Mouse (Mus musculus): Measurements from ENCODE around the gene Nlrp3. TPM values are rescaled to one million over a fixed set of nuclear protein-coding genes. Genes with fewer than 3 reads are reported as not detected.
"Not testable (repeated sequence)": the region's sequence is repeated elsewhere in the genome, so short reads cannot be mapped to it uniquely, and the experiment has no call there.

The Nlrp3 gene
- polyA plus RNA-seq, 1 experiment from 2014 or later, result 0.21 TPM

DNA sequence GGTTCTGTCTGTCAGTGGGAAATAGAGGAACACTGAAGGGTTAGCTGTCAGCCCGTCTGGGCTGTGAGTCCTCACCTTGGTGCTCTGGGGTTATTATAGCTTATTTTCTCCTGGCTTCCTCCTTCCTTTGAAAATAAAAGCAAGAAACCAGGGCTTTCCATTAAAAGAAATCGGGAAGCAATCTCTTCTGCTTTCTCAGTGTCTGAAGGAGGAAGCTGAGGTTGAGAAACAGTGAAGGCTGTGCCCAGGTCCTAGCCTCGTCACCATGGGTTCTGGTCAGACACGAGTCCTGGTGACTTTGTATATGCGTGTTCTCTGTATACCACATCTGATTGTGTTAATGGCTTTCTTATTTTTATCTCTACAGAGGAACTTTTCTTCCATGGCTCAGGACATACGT is 1.1 kb downstream of the Nlrp3 start:
- no peak overlapping the region for H3K4me3 ChIP-seq
- no peak overlapping the region for H3K4me2 ChIP-seq
- ATAC-seq (ENCODE audit: low FRiP score), result no peak
- H3K4me1 ChIP-seq (replicated peaks), result 0 out of 2 replicates have a peak, but pooled peaks cover 4% of the 10 kb centered on the region
- no peaks in the 10 kb centered on the region for H3K36me3 ChIP-seq
- 87% methylated on average over 6 of the region's 6 CpGs for WGBS
- H3K9me3 ChIP-seq, result no peaks in the 10 kb centered on the region
- no peaks in the 10 kb centered on the region for H3K27me3 ChIP-seq
- no peak overlapping the region for H3K27ac ChIP-seq
- H3K9ac ChIP-seq, result no peak overlapping the region

DNA sequence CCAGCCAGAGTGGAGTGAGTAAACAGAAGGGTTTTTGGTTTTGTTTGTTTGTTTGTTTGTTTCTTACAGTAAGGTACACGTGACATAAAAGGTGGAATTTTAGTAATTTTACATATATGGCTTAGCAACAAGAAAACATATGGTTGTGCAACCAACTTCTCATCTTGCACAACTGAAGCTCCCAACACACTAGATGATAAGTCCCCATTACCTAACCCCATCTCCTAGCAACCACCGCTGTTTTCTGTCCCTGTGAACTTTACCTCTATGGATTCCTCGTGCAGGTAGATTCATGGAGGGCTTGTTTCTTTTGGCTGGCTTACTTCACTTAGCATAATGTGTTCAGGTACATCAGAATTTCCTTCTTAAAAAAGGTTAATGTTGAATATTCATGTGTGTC is 2.0 kb downstream of the Nlrp3 start:
- WGBS, result 90% methylated on average over 3 of the region's 3 CpGs
- Histone ChIP-seq H3K9ac (no peak overlapping the region), H3K4me1 (replicated peaks) (0 out of 2 replicates have a peak, but pooled peaks cover 4% of the 10 kb centered on the region), H3K4me2 (no peak overlapping the region), H3K27ac (no peak overlapping the region), H3K9me3 (no peaks in the 10 kb centered on the region), H3K36me3 (no peaks in the 10 kb centered on the region), H3K27me3 (no peaks in the 10 kb centered on the region), H3K4me3 (no peak overlapping the region)
- no peak for ATAC-seq (ENCODE audit: low FRiP score)

DNA sequence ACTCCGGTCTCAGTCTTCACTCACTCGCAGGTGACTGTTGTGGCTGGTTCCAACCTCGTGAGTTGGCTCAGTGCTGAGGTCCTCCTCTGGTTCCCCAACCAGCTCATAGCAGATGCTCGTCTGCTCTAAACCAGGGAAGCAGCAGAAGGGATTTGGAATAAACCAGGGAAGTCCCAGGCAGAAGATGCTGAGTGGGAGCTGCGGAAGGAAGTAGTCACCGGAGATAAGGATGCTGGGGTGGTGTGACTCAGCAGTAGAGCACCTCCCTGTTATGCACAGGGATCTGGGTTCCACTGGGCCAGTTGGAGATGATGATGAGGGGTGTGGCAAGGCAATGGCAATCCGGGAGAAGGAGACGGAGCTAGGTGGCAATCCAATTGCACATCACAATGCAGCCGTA is 2.6 kb downstream of the Nlrp3 start:
- no peak overlapping the region for H3K9ac ChIP-seq
- no peak overlapping the region for H3K4me3 ChIP-seq
- no peaks in the 10 kb centered on the region for H3K9me3 ChIP-seq
- H3K27ac ChIP-seq, result no peak overlapping the region
- H3K27me3 ChIP-seq, result no peaks in the 10 kb centered on the region
- ATAC-seq (ENCODE audit: low FRiP score), result no peak
- H3K4me1 ChIP-seq (replicated peaks), result 0 out of 2 replicates have a peak, but pooled peaks cover 4% of the 10 kb centered on the region
- no peaks in the 10 kb centered on the region for H3K36me3 ChIP-seq
- no peak overlapping the region for H3K4me2 ChIP-seq
- 89% methylated on average over 9 of the region's 9 CpGs for WGBS

DNA sequence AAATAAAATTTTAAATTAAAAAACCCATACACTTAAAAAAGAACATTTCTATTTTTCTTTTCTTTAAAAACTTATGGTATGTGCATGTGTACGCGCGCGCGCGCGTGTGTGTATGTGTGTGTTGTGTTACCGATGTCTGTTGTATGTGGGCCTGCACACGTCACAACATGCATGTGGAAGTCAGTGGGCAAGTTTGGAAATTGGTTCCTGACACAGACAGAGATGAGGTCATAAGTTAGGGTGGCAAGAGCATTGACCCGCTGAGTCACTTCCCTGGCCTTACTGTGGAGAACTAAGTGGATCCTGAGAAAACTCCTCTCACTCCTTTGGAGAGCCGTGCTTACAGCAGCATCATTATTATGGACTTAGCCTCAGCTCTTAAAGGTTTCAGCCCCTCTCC is 12.8 kb downstream of the Nlrp3 start:
- Histone ChIP-seq H3K36me3 (no peaks in the 10 kb centered on the region), H3K4me2 (no peak overlapping the region), H3K9ac (no peak overlapping the region), H3K27ac (no peak overlapping the region), H3K4me1 (replicated peaks) (no peaks in the 10 kb centered on the region), H3K9me3 (no peaks in the 10 kb centered on the region), H3K27me3 (no peaks in the 10 kb centered on the region), H3K4me3 (no peak overlapping the region)
- 95% methylated on average over 11 of the region's 11 CpGs for WGBS
- no peak for ATAC-seq (ENCODE audit: low FRiP score)

DNA sequence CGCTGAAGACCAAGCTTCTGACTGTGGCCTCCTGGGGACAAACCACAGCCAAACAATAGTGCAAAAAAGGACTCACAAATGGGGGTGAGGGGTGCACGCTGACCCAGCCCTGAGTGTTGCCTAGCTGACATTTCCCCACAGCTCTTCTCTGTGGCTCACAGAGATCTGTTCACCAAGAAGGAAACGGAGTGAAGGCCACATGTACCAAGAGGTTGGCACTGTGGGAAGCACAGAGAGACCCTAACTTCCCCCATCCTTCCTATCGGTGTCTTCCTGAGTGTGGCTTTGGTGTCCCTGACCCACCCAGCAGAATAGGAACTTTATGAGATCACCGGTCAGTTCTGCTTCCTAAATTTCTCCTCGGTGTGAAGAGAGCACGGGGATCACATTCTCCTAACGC is 13.2 kb downstream of the Nlrp3 start:
- Histone ChIP-seq H3K36me3 (no peaks in the 10 kb centered on the region), H3K4me1 (replicated peaks) (no peaks in the 10 kb centered on the region), H3K9ac (no peak overlapping the region), H3K4me3 (no peak overlapping the region), H3K4me2 (no peak overlapping the region), H3K27me3 (no peaks in the 10 kb centered on the region), H3K9me3 (no peaks in the 10 kb centered on the region), H3K27ac (no peak overlapping the region)
- no peak for ATAC-seq (ENCODE audit: low FRiP score)
- WGBS, result 75% methylated on average over 8 of the region's 8 CpGs

DNA sequence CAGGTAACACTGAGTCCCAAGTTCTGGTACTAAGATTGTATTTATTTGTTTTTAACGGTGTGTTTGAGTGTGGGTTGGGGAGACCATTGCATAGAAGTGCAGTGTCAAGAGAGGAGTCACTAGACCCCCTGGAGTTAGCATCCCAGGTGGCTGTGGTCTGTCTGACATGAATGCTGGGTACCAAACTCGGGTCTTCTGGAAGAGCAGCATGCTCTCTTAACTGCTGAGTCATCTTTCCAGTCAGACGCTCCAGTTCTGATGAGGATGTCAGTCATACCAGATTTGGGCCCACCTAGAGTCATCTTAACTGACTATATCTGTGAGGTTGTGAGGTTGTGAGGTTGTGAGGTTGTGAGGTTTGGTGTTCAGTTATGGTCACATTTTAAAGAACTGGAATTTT is 19.5 kb downstream of the Nlrp3 start:
- Histone ChIP-seq H3K4me2 (no peak overlapping the region), H3K4me3 (no peak overlapping the region), H3K36me3 (no peaks in the 10 kb centered on the region), H3K4me1 (replicated peaks) (no peaks in the 10 kb centered on the region), H3K27ac (no peak overlapping the region), H3K27me3 (no peaks in the 10 kb centered on the region), H3K9me3 (no peaks in the 10 kb centered on the region), H3K9ac (no peak overlapping the region)
- ATAC-seq (ENCODE audit: low FRiP score), result no peak
- 77% methylated on average over 3 of the region's 3 CpGs for WGBS

DNA sequence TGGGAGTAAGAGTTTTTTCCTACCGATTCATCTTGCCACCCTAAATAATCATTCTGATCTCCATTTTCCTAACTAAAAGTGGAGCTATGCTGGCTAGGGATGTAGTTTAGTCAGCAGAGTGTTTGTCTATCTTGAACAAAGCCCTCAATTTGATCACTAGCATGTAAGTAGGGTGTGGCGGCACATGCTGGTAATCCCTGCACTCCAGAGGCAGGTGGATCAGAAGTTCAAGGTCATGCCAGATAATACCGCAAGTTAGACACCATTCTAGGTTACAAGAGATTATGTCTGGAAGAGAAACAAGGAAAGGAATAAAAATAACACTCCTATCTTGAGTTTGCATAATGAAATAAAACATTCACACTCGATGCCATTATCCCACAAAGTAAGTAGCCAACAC is 21.0 kb downstream of the Nlrp3 start:
- no peaks in the 10 kb centered on the region for H3K4me1 ChIP-seq (replicated peaks)
- ATAC-seq (ENCODE audit: low FRiP score), result no peak
- no peak overlapping the region for H3K4me2 ChIP-seq
- no peak overlapping the region for H3K4me3 ChIP-seq
- H3K27ac ChIP-seq, result no peak overlapping the region
- no peak overlapping the region for H3K9ac ChIP-seq
- 97% methylated on average over 4 of the region's 4 CpGs for WGBS
- no peaks in the 10 kb centered on the region for H3K36me3 ChIP-seq
- H3K9me3 ChIP-seq, result no peaks in the 10 kb centered on the region
- H3K27me3 ChIP-seq, result no peaks in the 10 kb centered on the region

DNA sequence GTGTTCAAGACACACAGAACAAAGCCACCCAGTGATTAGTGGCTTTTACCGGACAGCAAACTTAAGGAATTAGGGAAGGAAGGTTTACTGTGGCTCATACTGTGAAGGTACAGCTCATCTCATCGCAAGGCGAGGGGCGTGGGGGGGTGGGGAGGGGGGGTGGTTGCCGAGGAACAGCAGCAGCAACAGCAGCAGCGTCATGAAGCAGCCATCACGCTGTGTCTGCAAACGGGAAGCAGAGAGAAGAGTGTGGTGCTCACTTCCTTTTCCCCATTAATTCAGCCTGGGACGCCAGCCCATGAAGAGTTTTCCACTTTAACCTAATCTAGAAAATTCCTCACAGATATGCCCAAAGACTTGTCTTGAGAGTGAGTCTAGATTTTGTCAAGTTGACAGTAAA is 21.5 kb downstream of the Nlrp3 start:
- WGBS, result 67% methylated on average over 9 of the region's 9 CpGs
- Histone ChIP-seq H3K9ac (no peak overlapping the region), H3K27me3 (no peaks in the 10 kb centered on the region), H3K4me3 (no peak overlapping the region), H3K36me3 (no peaks in the 10 kb centered on the region), H3K4me2 (no peak overlapping the region), H3K27ac (no peak overlapping the region), H3K9me3 (no peaks in the 10 kb centered on the region), H3K4me1 (replicated peaks) (no peaks in the 10 kb centered on the region)
- no peak for ATAC-seq (ENCODE audit: low FRiP score)

DNA sequence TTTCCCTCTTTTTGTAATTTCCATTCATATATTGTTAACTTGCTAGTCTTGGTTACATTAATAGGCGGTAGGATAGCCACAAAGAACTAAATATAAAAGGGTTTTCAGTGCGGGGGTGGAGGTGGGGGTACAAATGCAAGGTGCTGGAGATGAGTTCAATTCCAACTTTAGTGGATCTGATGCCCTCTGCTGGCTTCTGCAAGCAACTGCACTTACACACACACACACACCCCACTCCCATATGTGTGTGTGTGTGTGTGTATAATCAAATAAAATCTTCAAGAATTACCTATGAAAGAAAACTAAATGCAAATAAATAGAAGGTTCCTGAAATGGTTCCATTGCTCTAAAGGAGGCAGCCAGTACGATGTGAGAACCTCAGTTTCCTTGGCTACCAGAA is 27.9 kb downstream of the Nlrp3 start:
- no peak overlapping the region for H3K27ac ChIP-seq
- H3K9ac ChIP-seq, result no peak overlapping the region
- H3K4me1 ChIP-seq (replicated peaks), result no peaks in the 10 kb centered on the region
- H3K27me3 ChIP-seq, result 0 out of 2 replicates have a peak, but pooled peaks cover 8% of the 10 kb centered on the region
- no peaks in the 10 kb centered on the region for H3K9me3 ChIP-seq
- ATAC-seq (ENCODE audit: low FRiP score), result no peak
- no peak overlapping the region for H3K4me3 ChIP-seq
- H3K36me3 ChIP-seq, result no peaks in the 10 kb centered on the region
- no peak overlapping the region for H3K4me2 ChIP-seq
- WGBS, result 62% methylated on average over 3 of the region's 3 CpGs

DNA sequence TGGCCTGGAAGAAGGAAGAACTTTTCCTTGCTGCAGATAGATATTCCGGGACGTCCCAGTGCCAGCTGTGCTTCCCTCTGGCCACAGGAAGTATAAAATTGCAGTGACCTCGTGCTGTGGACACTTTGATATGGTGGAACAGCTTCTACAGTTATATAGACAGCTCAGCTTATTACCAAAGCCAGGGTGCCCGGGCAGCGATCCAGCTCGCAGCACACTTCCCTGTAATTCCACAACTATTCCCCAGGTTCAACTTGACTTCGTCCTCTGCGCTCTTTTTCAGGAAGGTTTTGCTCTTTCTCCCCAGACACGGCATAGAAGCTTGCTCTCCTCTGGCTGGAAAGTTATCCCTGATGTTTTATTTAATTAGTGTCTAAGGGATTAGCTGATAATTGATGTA is 34.4 kb downstream of the Nlrp3 start:
- H3K36me3 ChIP-seq, result no peaks in the 10 kb centered on the region
- no peak overlapping the region for H3K4me3 ChIP-seq
- no peak overlapping the region for H3K4me2 ChIP-seq
- no peaks in the 10 kb centered on the region for H3K9me3 ChIP-seq
- no peaks in the 10 kb centered on the region for H3K4me1 ChIP-seq (replicated peaks)
- no peak overlapping the region for H3K27ac ChIP-seq
- 74% methylated on average over 9 of the region's 9 CpGs for WGBS
- ATAC-seq (ENCODE audit: low FRiP score), result no peak
- 0 out of 2 replicates have a peak, but pooled peaks cover 8% of the 10 kb centered on the region for H3K27me3 ChIP-seq
- no peak overlapping the region for H3K9ac ChIP-seq

DNA sequence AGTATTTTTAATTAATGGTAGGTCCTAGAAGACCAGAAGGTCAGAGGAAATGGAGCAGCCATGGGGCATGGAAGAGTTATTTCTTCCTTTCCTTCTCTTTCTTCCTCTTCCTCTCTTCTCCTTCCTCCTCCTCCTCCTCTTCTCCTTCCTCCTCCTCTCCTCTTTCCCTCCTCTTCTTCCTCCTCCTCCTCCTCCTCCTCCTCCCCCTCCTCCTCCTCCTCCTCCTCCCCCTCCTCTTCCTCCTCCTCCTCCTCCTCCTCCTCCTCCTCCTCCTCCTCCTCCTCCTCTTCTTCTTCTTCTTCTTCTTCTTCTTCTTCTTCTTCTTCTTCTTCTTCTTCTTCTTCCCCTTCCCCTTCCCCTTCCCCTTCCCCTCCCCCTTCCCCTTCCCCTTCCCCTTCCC is 34.8 kb downstream of the Nlrp3 start, which contains the start of gene Olfr222:
Olfr222 (minus strand) TSS at position 101 of the 400 bp plus-strand sequence.
- not testable (repeated sequence) for H3K4me2 ChIP-seq; H3K27me3 ChIP-seq; H3K9me3 ChIP-seq; H3K4me3 ChIP-seq; H3K9ac ChIP-seq; H3K27ac ChIP-seq; ATAC-seq (ENCODE audit: low FRiP score); H3K36me3 ChIP-seq; H3K4me1 ChIP-seq (replicated peaks)

DNA sequence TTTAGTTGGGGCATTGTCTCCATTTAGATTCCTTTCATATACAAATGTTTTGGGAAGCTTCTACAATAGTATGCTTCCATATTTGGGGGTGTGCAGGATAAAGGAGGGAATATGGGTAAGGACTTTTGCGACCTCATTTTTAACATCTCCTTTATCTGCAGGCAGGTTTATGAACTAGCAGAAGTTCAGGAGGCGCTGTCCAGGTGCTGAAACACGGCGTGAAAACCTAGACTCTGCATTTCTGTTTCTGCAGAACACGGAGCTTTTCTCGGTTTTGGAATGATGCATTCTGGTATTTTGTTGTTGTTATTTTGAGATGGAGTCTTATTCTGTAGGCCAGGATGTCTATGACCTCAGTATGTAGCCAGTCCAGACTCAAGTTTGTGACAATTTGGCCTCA is 43.2 kb downstream of the Nlrp3 start:
- no peaks in the 10 kb centered on the region for H3K4me1 ChIP-seq (replicated peaks)
- 40% methylated on average over 6 of the region's 6 CpGs for WGBS
- no peaks in the 10 kb centered on the region for H3K9me3 ChIP-seq
- no peak overlapping the region for H3K4me3 ChIP-seq
- H3K27me3 ChIP-seq, result no peaks in the 10 kb centered on the region
- no peak overlapping the region for H3K27ac ChIP-seq
- H3K4me2 ChIP-seq, result no peak overlapping the region
- H3K9ac ChIP-seq, result no peak overlapping the region
- ATAC-seq (ENCODE audit: low FRiP score), result no peak
- H3K36me3 ChIP-seq, result no peaks in the 10 kb centered on the region

DNA sequence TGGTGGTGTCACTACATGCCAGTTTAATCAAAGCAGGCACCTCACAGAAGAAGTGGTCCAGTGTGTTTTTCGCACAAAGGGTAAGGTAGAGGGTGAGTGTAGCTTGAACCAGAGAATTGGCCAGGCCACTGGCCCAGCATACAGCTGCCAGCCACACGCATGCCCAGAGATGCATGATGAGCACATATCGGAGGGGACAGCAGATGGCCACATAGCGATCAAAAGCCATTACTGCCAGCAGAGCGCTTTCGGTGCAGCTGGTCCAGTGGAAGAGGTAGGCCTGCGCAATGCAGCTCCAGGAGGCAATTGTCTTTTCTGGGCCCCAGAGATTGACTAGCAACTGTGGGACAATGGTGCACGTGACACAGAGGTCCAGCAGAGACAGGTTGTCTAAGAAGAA is 48.1 kb downstream of the Nlrp3 start:
- Histone ChIP-seq H3K4me1 (replicated peaks) (no peaks in the 10 kb centered on the region), H3K27me3 (no peaks in the 10 kb centered on the region), H3K4me3 (no peak overlapping the region), H3K9ac (no peak overlapping the region), H3K4me2 (no peak overlapping the region), H3K36me3 (no peaks in the 10 kb centered on the region), H3K9me3 (no peaks in the 10 kb centered on the region), H3K27ac (no peak overlapping the region)
- ATAC-seq (ENCODE audit: low FRiP score), result no peak
- 84% methylated on average over 8 of the region's 8 CpGs for WGBS

DNA sequence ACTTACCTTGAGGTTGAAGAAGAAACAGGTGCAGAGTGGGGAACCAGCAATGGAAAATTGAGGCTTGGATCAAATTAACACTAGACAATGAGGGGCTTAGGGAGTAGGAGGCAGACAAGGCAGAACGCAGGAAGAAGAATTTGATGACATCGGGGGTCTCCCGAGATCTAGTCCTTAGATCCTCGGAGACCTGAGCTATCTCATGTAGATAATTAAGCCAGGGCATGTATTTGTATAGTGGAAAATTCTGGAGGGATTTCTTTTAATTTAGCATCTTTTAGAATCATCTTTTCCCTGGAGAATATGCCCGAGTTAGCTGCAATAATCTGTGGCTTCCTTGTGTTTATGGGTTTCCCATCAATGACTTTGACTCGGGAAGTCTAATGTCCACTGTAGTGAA is 51.8 kb downstream of the Nlrp3 start, which contains the start of gene Olfr223:
Olfr223 (minus strand) TSS at position 101 of the 400 bp plus-strand sequence.
- Histone ChIP-seq H3K4me3 (no peak within 1 kb of the TSS), H3K4me2 (no peak within 1 kb of the TSS), H3K9ac (no peak within 1 kb of the TSS), H3K27ac (no peak within 1 kb of the TSS), H3K9me3 (no peaks in the 10 kb centered on the region), H3K4me1 (replicated peaks) (no peaks in the 10 kb centered on the region), H3K36me3 (no peaks in the 10 kb centered on the region), H3K27me3 (no peaks in the 10 kb centered on the region)
- 84% methylated on average over 6 of the region's 6 CpGs for WGBS
- no peak for ATAC-seq (ENCODE audit: low FRiP score)
